Mouse (Mus musculus) adrenal gland, adult 18-20 months (tissue): Measurements from ENCODE around the gene 4931414P19Rik. TPM values are rescaled to one million over a fixed set of nuclear protein-coding genes. Genes with fewer than 3 reads are reported as not detected.

Experiments used
- DNase-seq, 2 experiments: peaks; one replicate each; pipeline ENCODE4 v3.0.0; 2021 to 2022; ENCODE audit warnings: low spot score in 2 of 2
- microRNA-seq, 2 experiments: library from miRNA; unstranded; fragments of <30 nt; microRNA quantifications; one replicate each; pipeline ENCODE4 v1.2.0; 2021; ENCODE audit warnings: borderline number of aligned reads in 2 of 2
- total RNA-seq, 2 experiments: library from RNA; stranded (reverse); gene quantifications; 1 replicate in 1 of 2; 2 replicates in 1 of 2; pipeline ENCODE4 v1.2.3; 2021

4931414P19Rik gene
- total RNA-seq, 2 experiments from 2014 or later: 2.7 to 6.5 TPM

GRCm38 (mm10) chr14:54553975-54554769, 51.6 kb downstream of the 4931414P19Rik start, which contains the start of gene Haus4:
TSS of gene Haus4 (minus strand) at chr14:54554616.
- peak; percentile 81 to 83 for DNase-seq

GRCm38 (mm10) chr14:54553454-54553974, 52.3 kb downstream of the 4931414P19Rik start:
- no peak for DNase-seq

- no peak for DNase-seq
These were observed 61.1 kb downstream of the 4931414P19Rik start for GRCm38 (mm10) chr14:54544703-54545102.

GRCm38 (mm10) chr14:54540771-54541170, 65.0 kb downstream of the 4931414P19Rik start:
- DNase-seq: no peak

GRCm38 (mm10) chr14:54538580-54538979, 67.2 kb downstream of the 4931414P19Rik start:
- DNase-seq: no peak

Small RNA genes within 50 kb of the gene (microRNA-seq; reads per million reads assigned to microRNA genes)
- 0 reads per million in 2 experiments for gene Mir686
- 0 to 0.95 reads per million in 2 experiments for gene Mir6948

Other genes starting within 250 kb of the 4931414P19Rik start
- 10 to 100 TPM; 77.0 to 95.1 TPM for gene Oxa1l, start 245.2 kb downstream of the 4931414P19Rik start, total RNA-seq
- 1 to 10 TPM; 3.1 to 4.5 TPM for gene Slc7a7, start 188.2 kb downstream of the 4931414P19Rik start, total RNA-seq
- 100 to 1,000 TPM; 180 to 210 TPM for gene Mrpl52, start 179.1 kb downstream of the 4931414P19Rik start, total RNA-seq
- 10 to 100 TPM; 26.4 to 38.4 TPM for gene Mmp14, start 174.4 kb downstream of the 4931414P19Rik start, total RNA-seq
- 100 to 1,000 TPM in 1 of 2 experiments, 10 to 100 TPM in 1; 95.4 to 119 TPM for gene Lrp10, start 141.9 kb downstream of the 4931414P19Rik start, total RNA-seq
- 1 to 10 TPM in 1 of 2 experiments, under 1 TPM in 1; 0.26 to 1.1 TPM for gene Rem2, start 129.9 kb downstream of the 4931414P19Rik start, total RNA-seq
- gene Prmt5, start 88.5 kb downstream of the 4931414P19Rik start, total RNA-seq: 10 to 100 TPM; 38.9 to 43.3 TPM
- 10 to 100 TPM; 11.2 to 18.9 TPM for gene Haus4, start 51.4 kb downstream of the 4931414P19Rik start, total RNA-seq
- 10 to 100 TPM; 20.5 to 26.0 TPM for gene Ajuba, start 28.4 kb downstream of the 4931414P19Rik start, total RNA-seq
- 100 to 1,000 TPM; 273 to 381 TPM for gene Psmb5, start 12.0 kb upstream of the 4931414P19Rik start, total RNA-seq
- gene Psmb11, start 15.4 kb upstream of the 4931414P19Rik start, total RNA-seq: not detected
- gene Gm17606, start 35.0 kb upstream of the 4931414P19Rik start, total RNA-seq: not detected
- gene Cdh24, start 35.4 kb upstream of the 4931414P19Rik start, total RNA-seq: 1 to 10 TPM in 1 of 2 experiments, under 1 TPM in 1; 0.70 to 1.2 TPM
- gene 1700123O20Rik, start 80.2 kb upstream of the 4931414P19Rik start, total RNA-seq: 10 to 100 TPM; 43.5 to 43.7 TPM
- gene Acin1, start 80.9 kb upstream of the 4931414P19Rik start, total RNA-seq: 100 to 1,000 TPM; 162 to 171 TPM
- gene Gm29776, start 92.8 kb upstream of the 4931414P19Rik start, total RNA-seq: not detected
- gene Cebpe, start 106.2 kb upstream of the 4931414P19Rik start, total RNA-seq: under 1 TPM in 1 of 2 experiments, not detected in 1; 0.23 TPM
- 10 to 100 TPM; 24.6 to 55.6 TPM for gene Slc7a8, start 176.0 kb upstream of the 4931414P19Rik start, total RNA-seq
- under 1 TPM in 1 of 2 experiments, not detected in 1; 0.51 TPM for gene Rnf212b, start 208.1 kb upstream of the 4931414P19Rik start, total RNA-seq